Mouse (Mus musculus) liver, adult 2 months (tissue): ENCODE data around the gene Fam181a. TPM values are rescaled to one million over a fixed set of nuclear protein-coding genes. Genes with fewer than 3 reads are reported as not detected.
A peak's percentile ranks its signal among the peaks of the same experiment; 100 is the strongest.

Experiments used
- DNase-seq: peaks from one replicate; pipeline ENCODE4 v3.0.0-alpha.2; 2011; ENCODE audit warnings: low read depth, low spot score; ENCODE audit errors: extremely low read depth
- H3K27ac ChIP-seq: fragments of 200-500 bp; replicated peaks from 2 replicates; pipeline ENCODE4 v1.5.1; 2012; ENCODE audit warnings: low read depth, mild to moderate bottlenecking, control low read depth, inconsistent platforms, low read length; ENCODE audit not compliant: insufficient read depth
- H3K27me3 ChIP-seq: fragments of 200-500 bp; 2 replicates; pipeline ENCODE4 v1.6.1; 2012; ENCODE audit warnings: mild to moderate bottlenecking, moderate library complexity, low read length, inconsistent platforms; ENCODE audit not compliant: control insufficient read depth, insufficient read depth
- H3K36me3 ChIP-seq: fragments of 200-500 bp; 2 replicates; pipeline ENCODE4 v1.6.1; 2012; ENCODE audit warnings: low read length, inconsistent platforms; ENCODE audit not compliant: control insufficient read depth, insufficient read depth
- H3K4me1 ChIP-seq: fragments of 200-500 bp; 2 replicates; pipeline ENCODE4 v1.6.1; 2011; ENCODE audit warnings: low read length; ENCODE audit not compliant: control insufficient read depth, insufficient read depth
- H3K4me3 ChIP-seq: fragments of 200-500 bp; 2 replicates; pipeline ENCODE4 v1.5.1; 2011; ENCODE audit warnings: low read depth, mild to moderate bottlenecking, control low read depth, low read length, moderate library complexity; ENCODE audit not compliant: insufficient read depth
- H3K79me2 ChIP-seq: fragments of 200-500 bp; 2 replicates; pipeline ENCODE4 v1.6.1; 2012; ENCODE audit warnings: inconsistent platforms, mild to moderate bottlenecking, low read length, moderate library complexity; ENCODE audit not compliant: control insufficient read depth, insufficient read depth
- H3K9ac ChIP-seq: fragments of 200-500 bp; 2 replicates; pipeline ENCODE4 v1.6.1; 2012; ENCODE audit warnings: low read depth, mild to moderate bottlenecking, control low read depth, inconsistent platforms, low read length
- CTCF ChIP-seq: fragments of 200-500 bp; IDR thresholded peaks from 2 replicates; pipeline ENCODE4 v1.5.1; 2011; ENCODE audit warnings: low read depth, low read length, control low read depth
- POLR2A ChIP-seq: fragments of 200-500 bp; IDR thresholded peaks from 2 replicates; pipeline ENCODE4 v1.6.1; 2011; ENCODE audit warnings: low read length, control low read depth; ENCODE audit not compliant: insufficient read depth; ENCODE audit errors: extremely low read depth
- WGBS: fragments of 180-500 bp; shearing (Covaris S2); methylation state at CpG from one replicate; pipeline ENCODE4 v1.1.7; 2018; 5-methylcytosine and 5-hydroxymethylcytosine counted together
- polyA plus RNA-seq: library from polyadenylated mRNA; depleted of rRNA; stranded (reverse); fragments of >200 nt; gene quantifications from 2 replicates; pipeline ENCODE4 v1.2.3, GENCODE M21; 2012
- total RNA-seq: library from RNA; depleted of rRNA; stranded (reverse); fragments of >200 nt; gene quantifications from 2 replicates; pipeline ENCODE4 v1.2.3, GENCODE M21; 2014

Gene Fam181a
- total and polyA plus RNA-seq, 2 experiments, result not detected

DNA sequence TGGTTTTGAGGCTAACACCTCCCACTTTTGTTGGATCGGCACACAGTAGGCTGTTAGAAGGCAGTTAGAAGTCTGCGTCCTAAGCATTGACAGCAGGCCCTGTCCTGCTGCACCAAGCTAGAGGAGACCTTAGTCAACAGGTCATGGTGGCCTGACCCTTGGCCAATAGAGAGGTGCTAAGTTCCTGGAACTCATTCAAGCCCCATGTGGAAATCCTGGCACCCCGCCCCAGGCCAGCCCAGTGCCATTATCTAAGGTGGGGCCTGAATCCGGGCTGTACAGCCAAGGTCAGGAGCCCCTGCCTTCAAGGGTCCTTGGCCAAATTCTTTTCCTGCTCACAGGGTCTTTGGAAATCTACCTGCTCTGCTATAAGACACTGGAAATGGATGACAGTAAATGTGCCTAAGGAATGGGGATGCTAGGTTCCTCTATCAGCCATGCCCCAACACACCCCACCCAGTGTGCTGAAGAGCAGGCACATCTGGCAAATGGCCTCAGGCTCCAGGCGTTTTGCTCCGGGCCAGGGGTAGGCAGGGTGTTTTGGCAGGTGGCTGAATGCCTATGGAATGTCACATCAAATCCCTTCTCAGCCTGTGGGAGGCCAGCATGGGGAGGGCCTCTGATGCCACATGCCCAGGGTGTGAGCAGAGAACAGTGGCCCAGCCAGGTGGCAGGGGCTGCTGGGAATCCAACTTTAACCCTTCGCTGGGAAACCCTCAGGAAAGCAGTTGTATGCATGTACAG, 17.8 kb downstream of the Fam181a start:
- peak overlapping the region; percentile 88 for H3K27ac ChIP-seq
- no peak overlapping the region for H3K9ac ChIP-seq
- peaks cover 32% of the 10 kb centered on the region for H3K4me1 ChIP-seq
- 25% methylated on average over 7 of the region's 7 CpGs for WGBS
- no peak overlapping the region for H3K4me3 ChIP-seq
- no peaks in the 10 kb centered on the region for H3K27me3 ChIP-seq
- no peaks in the 10 kb centered on the region for H3K79me2 ChIP-seq
- H3K36me3 ChIP-seq, result no peaks in the 10 kb centered on the region
- TF ChIP-seq CTCF, result no peak
- TF ChIP-seq POLR2A, result no peak
- DNase-seq, result peak; percentile 89

DNA sequence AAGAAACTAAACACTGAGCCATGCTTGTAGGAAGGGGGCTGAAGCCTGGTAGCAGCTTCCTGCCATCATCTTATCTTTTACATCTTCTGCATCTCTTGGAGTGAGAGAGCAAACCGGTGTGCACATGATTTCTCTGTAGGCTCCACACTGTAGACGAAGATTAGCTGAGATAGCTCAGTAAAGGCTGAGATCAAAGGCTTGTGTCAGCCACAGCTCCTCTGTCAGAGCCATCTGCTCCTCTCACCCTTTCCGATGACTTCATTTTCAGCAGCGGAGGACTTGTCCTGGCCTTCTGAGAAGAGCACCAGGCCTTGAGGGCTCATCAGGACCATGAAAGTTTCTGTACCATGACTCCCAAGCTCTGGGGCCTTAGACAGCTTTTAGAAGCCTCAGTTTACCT, 20.7 kb downstream of the Fam181a start:
- Histone ChIP-seq H3K79me2 (no peaks in the 10 kb centered on the region), H3K27me3 (no peaks in the 10 kb centered on the region), H3K4me3 (no peak overlapping the region), H3K27ac (no peak overlapping the region), H3K36me3 (no peaks in the 10 kb centered on the region), H3K4me1 (peaks cover 21% of the 10 kb centered on the region), H3K9ac (no peak overlapping the region)
- 78% methylated on average over 4 of the region's 4 CpGs for WGBS
- DNase-seq, result no peak
- TF ChIP-seq CTCF (no peak), POLR2A (no peak)

DNA sequence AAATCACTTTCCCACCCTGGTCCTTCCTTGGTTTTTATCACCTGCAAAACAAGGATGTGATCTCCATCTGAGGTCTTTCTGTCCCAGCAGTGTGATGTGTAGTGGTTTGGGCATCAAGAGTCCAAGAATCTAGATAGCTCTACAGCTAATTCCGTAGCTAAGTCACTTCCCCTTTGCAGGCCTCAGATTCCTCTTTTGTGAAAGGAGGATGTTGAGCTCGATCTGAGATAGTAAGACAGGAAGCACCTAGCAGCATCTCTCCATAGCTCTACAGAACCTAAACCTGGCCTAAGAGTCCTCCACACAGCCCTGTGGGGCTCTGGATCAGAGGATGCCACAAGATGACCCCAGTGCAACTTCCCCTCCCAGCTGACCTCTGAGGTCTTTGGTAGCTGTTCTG, 22.1 kb downstream of the Fam181a start:
- no peak overlapping the region for H3K27ac ChIP-seq
- TF ChIP-seq POLR2A (no peak), CTCF (no peak)
- no peaks in the 10 kb centered on the region for H3K36me3 ChIP-seq
- DNase-seq, result no peak
- no peak overlapping the region for H3K9ac ChIP-seq
- peaks cover 18% of the 10 kb centered on the region; the same call in 1 of the 2 replicates for H3K4me1 ChIP-seq
- no peaks in the 10 kb centered on the region for H3K27me3 ChIP-seq
- WGBS, result 84% methylated on average over 2 of the region's 2 CpGs
- H3K79me2 ChIP-seq, result no peaks in the 10 kb centered on the region
- H3K4me3 ChIP-seq, result no peak overlapping the region

DNA sequence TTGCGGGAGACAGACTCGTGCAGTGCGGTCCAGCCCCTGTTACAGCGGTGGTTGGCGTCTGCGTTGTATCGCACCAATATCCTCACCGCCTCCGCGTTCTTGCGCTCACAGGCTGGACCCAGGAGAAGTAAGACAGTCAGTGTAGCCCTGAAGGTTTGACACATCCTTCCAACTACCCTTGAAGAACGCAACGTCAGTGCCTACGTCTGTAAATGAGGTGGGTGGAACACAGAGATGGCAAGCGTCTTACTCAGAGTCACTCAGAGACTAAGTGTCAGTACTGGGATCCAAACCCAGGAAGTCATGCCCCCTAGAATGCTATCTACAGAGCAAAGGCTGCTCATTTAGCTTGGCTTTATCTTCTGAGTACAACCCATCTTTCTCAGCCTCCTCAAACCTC, 22.7 kb downstream of the Fam181a start:
- Histone ChIP-seq H3K27ac (no peak overlapping the region), H3K4me1 (peaks cover 14% of the 10 kb centered on the region; the same call in 1 of the 2 replicates), H3K79me2 (no peaks in the 10 kb centered on the region), H3K36me3 (no peaks in the 10 kb centered on the region), H3K9ac (no peak overlapping the region), H3K27me3 (no peaks in the 10 kb centered on the region), H3K4me3 (no peak overlapping the region)
- WGBS, result 94% methylated on average over 15 of the region's 15 CpGs
- no peak for TF ChIP-seq POLR2A
- no peak for TF ChIP-seq CTCF
- DNase-seq, result no peak

DNA sequence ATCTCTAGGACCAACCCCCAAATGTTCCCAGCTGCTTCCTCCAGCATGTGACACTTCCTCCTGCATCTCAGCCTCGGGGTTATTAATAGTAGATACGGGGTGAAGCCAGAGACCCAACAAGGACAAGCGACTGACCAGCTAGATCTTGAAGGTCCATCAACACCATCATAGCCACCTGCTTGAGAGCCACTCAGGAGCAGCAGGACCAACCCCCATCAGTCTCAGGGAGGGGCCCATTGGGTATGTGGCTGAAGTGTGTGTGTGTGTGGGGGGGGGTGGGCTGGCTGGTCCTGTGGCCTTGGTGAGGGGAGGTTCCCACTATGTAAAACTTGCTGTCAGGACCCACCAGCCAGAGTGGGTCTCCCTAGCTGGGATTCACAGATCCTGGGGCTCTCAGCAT, 26.0 kb downstream of the Fam181a start:
- WGBS, result 77% methylated on average over 3 of the region's 3 CpGs
- no peaks in the 10 kb centered on the region for H3K79me2 ChIP-seq
- H3K27me3 ChIP-seq, result no peaks in the 10 kb centered on the region
- DNase-seq, result no peak
- H3K4me1 ChIP-seq, result peaks cover 8% of the 10 kb centered on the region; the same call in 1 of the 2 replicates
- H3K4me3 ChIP-seq, result peak overlapping the region; percentile 42
- TF ChIP-seq CTCF (no peak), POLR2A (no peak)
- peak overlapping the region; percentile 62 for H3K27ac ChIP-seq
- H3K9ac ChIP-seq, result peak overlapping the region; percentile 56
- H3K36me3 ChIP-seq, result no peaks in the 10 kb centered on the region
